Mouse (Mus musculus) liver, adult 2 months (tissue): ENCODE measurements around the gene Dcaf17. TPM values are rescaled to one million over a fixed set of nuclear protein-coding genes. Genes with fewer than 3 reads are reported as not detected.

Experiments used
- DNase-seq: peaks from one replicate; pipeline ENCODE4 v3.0.0-alpha.2; 2011; ENCODE audit warnings: low read depth, low spot score; ENCODE audit errors: extremely low read depth
- H3K27ac ChIP-seq: fragments of 200-500 bp; replicated peaks from 2 replicates; pipeline ENCODE4 v1.5.1; 2012; ENCODE audit warnings: low read depth, mild to moderate bottlenecking, control low read depth, inconsistent platforms, low read length; ENCODE audit not compliant: insufficient read depth
- H3K27me3 ChIP-seq: fragments of 200-500 bp; 2 replicates; pipeline ENCODE4 v1.6.1; 2012; ENCODE audit warnings: mild to moderate bottlenecking, moderate library complexity, low read length, inconsistent platforms; ENCODE audit not compliant: control insufficient read depth, insufficient read depth
- H3K36me3 ChIP-seq: fragments of 200-500 bp; 2 replicates; pipeline ENCODE4 v1.6.1; 2012; ENCODE audit warnings: low read length, inconsistent platforms; ENCODE audit not compliant: control insufficient read depth, insufficient read depth
- H3K4me1 ChIP-seq: fragments of 200-500 bp; 2 replicates; pipeline ENCODE4 v1.6.1; 2011; ENCODE audit warnings: low read length; ENCODE audit not compliant: control insufficient read depth, insufficient read depth
- H3K4me3 ChIP-seq: fragments of 200-500 bp; 2 replicates; pipeline ENCODE4 v1.5.1; 2011; ENCODE audit warnings: low read depth, mild to moderate bottlenecking, control low read depth, low read length, moderate library complexity; ENCODE audit not compliant: insufficient read depth
- H3K79me2 ChIP-seq: fragments of 200-500 bp; 2 replicates; pipeline ENCODE4 v1.6.1; 2012; ENCODE audit warnings: inconsistent platforms, mild to moderate bottlenecking, low read length, moderate library complexity; ENCODE audit not compliant: control insufficient read depth, insufficient read depth
- H3K9ac ChIP-seq: fragments of 200-500 bp; 2 replicates; pipeline ENCODE4 v1.6.1; 2012; ENCODE audit warnings: low read depth, mild to moderate bottlenecking, control low read depth, inconsistent platforms, low read length
- CTCF ChIP-seq: fragments of 200-500 bp; IDR thresholded peaks from 2 replicates; pipeline ENCODE4 v1.5.1; 2011; ENCODE audit warnings: low read depth, low read length, control low read depth
- POLR2A ChIP-seq: fragments of 200-500 bp; IDR thresholded peaks from 2 replicates; pipeline ENCODE4 v1.6.1; 2011; ENCODE audit warnings: low read length, control low read depth; ENCODE audit not compliant: insufficient read depth; ENCODE audit errors: extremely low read depth
- WGBS: fragments of 180-500 bp; shearing (Covaris S2); methylation state at CpG from one replicate; pipeline ENCODE4 v1.1.7; 2018; 5-methylcytosine and 5-hydroxymethylcytosine counted together
- polyA plus RNA-seq: library from polyadenylated mRNA; depleted of rRNA; stranded (reverse); fragments of >200 nt; gene quantifications from 2 replicates; pipeline ENCODE4 v1.2.3, GENCODE M21; 2012
- total RNA-seq: library from RNA; depleted of rRNA; stranded (reverse); fragments of >200 nt; gene quantifications from 2 replicates; pipeline ENCODE4 v1.2.3, GENCODE M21; 2014

The Dcaf17 gene
- total and polyA plus RNA-seq, 2 experiments = 2.8 to 9.5 TPM

DNA sequence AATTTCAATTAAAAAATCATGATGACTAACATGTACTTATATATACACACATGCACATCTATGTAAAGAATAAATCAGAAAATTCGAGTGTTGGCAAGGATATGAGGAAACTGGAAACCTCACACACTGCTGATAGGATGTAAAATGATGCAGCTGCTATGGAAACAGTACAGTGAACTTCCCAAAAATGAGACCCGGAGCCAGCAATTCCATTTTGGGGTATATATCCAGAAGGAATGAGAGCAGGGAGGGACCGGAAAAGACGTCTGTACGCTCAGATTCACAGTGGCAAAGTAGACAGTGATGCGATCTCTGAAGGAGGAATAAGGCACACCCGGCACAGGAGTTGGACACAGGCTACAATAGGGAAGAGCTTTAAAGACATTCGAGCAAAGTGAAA, 34.5 kb upstream of the Dcaf17 start:
- no peaks in the 10 kb centered on the region for H3K36me3 ChIP-seq
- TF ChIP-seq CTCF (no peak), POLR2A (no peak)
- no peak overlapping the region for H3K27ac ChIP-seq
- H3K9ac ChIP-seq = no peak overlapping the region
- no peaks in the 10 kb centered on the region for H3K4me1 ChIP-seq
- no peak for DNase-seq
- H3K27me3 ChIP-seq = no peaks in the 10 kb centered on the region
- H3K79me2 ChIP-seq = no peaks in the 10 kb centered on the region
- WGBS = 85% methylated on average over 8 of the region's 8 CpGs
- no peak overlapping the region for H3K4me3 ChIP-seq

DNA sequence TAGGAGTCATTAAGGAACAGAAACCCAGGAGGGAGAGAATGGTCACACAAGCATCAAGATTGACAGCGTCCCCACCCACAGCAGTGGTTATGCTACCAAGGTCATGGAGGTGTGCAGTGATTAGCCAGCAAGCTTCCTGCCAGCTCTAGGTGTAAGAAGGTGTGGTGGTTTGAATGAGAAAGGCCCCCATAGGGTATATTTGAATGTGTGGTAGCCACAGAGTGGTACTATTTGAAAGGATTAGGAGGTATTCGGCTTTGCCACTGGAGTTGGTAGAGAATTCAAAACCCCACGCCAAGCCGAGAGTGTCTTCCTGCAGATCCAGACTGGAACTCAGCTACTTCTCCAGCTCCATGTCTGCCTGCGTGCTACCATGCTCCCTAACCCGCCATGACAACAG, 32.1 kb upstream of the Dcaf17 start:
- no peak overlapping the region for H3K4me3 ChIP-seq
- no peak for TF ChIP-seq POLR2A
- TF ChIP-seq CTCF = no peak
- H3K27ac ChIP-seq = no peak overlapping the region
- 98% methylated on average over 6 of the region's 6 CpGs for WGBS
- H3K4me1 ChIP-seq = no peaks in the 10 kb centered on the region
- no peak for DNase-seq
- no peaks in the 10 kb centered on the region for H3K79me2 ChIP-seq
- no peak overlapping the region for H3K9ac ChIP-seq
- no peaks in the 10 kb centered on the region for H3K27me3 ChIP-seq
- H3K36me3 ChIP-seq = no peaks in the 10 kb centered on the region

DNA sequence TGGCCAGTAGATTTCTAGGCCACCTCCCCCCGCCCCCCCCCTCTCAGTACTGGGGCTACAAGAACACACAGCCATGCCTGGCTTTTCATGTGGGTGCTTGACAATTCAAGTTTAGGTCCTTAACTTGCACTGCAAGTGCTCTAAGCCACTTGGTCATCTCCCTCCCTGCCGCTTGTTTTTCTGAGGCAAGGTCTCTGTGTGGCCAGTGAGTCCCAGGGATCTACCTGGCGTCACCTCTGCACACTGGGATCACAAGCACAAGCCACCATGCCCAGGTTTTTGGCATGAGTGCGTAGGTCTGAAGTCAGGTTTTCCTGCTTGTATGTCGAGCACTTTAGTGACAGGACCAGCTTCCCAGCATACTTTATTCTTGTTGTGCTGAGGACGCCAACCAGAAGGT, 31.1 kb upstream of the Dcaf17 start:
- DNase-seq = no peak
- WGBS = 98% methylated on average over 6 of the region's 6 CpGs
- TF ChIP-seq CTCF (no peak), POLR2A (no peak)
- Histone ChIP-seq H3K27ac (no peak overlapping the region), H3K4me3 (no peak overlapping the region), H3K9ac (no peak overlapping the region), H3K27me3 (no peaks in the 10 kb centered on the region), H3K79me2 (no peaks in the 10 kb centered on the region), H3K36me3 (no peaks in the 10 kb centered on the region), H3K4me1 (no peaks in the 10 kb centered on the region)

DNA sequence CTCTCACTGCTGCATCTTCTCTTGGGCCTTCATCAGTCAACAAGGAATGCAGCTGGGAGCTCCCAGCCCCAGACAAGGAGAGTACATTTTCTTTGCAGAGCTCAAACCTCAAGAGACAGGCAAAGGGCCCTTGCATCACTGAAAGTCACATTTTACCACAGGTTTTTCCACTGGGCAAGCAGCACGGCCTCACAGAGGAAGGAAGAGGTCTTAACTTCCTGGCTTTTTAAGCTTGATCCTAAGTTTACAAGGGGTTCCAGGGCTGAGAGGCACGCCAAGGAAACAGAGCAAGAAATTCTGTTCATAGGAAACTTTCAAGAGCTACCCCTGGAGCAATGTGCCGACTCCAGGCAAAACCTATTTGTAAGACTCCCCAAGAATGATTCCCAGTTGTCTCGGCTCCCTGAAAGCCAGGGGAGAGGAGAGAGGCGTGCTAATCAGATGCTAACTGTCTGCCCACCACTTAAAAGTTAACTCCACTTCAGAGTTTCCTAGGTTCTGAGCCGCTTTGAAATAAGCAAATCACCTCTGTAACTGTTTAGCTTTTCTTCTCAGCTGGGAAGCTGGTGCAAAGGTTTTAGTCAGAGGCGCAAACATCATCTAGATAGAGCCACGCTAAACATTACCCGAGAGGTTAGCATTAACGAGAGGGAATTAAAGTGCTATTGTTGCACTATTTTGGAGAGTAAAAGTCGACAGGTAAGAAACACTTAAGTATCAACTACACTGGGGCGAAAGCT, 29.4 kb upstream of the Dcaf17 start:
- WGBS = 35% methylated on average over 12 of the region's 12 CpGs
- no peak overlapping the region for H3K27ac ChIP-seq

DNA sequence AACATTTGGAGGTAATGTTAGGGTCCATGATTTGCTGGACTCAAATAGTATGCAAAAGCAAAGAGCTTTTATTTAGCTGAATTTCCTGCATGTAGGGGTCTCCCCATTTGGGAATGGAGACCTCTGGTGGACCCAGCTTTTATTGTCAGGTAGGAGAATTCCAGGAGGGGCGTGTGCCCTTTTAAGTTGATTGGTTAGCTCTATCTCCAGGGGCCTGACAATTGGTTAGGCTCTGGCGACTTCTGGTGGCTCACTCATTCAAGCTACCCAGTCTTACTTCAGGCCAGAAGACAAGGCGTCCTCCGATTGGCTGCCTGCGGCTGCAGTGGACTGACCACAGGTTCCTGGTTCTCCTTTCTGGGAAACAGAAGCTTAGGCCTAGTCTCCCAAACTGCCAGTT, 28.3 kb upstream of the Dcaf17 start:
- Histone ChIP-seq H3K79me2 (no peaks in the 10 kb centered on the region), H3K36me3 (no peaks in the 10 kb centered on the region), H3K9ac (no peak overlapping the region), H3K27ac (no peak overlapping the region), H3K27me3 (no peaks in the 10 kb centered on the region), H3K4me1 (peaks cover 11% of the 10 kb centered on the region), H3K4me3 (no peak overlapping the region)
- DNase-seq = peak; percentile 30
- TF ChIP-seq POLR2A (no peak), CTCF (no peak)
- WGBS = 75% methylated on average over 5 of the region's 5 CpGs

More for the DNA sequence above, 29.4 kb upstream of the Dcaf17 start:
- TF ChIP-seq CTCF = no peak
- TF ChIP-seq POLR2A = no peak
- Histone ChIP-seq H3K9ac (no peak overlapping the region), H3K27me3 (no peaks in the 10 kb centered on the region), H3K36me3 (no peaks in the 10 kb centered on the region), H3K4me3 (no peak overlapping the region), H3K79me2 (no peaks in the 10 kb centered on the region), H3K4me1 (peaks cover 5% of the 10 kb centered on the region; the same call in 1 of the 2 replicates)
- DNase-seq = no peak

DNA sequence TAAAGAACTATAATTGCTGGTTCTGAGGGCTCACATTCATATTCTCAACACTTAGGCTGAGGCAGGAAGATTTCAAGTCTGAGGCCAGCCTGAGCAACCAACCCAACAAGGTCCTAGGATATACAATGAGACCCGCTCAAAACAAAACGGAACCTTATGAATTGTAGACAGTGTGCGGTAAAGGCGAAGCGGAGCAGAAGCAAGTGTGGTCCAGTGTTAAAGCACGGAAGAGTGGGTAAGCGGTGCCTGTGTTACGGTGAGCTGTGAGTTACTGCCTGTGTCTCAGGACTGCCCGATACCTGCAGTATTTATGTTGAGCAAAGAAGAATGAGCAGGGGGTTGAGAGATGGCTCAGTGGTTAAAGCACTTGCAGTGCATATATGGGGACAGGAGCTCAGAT, 27.5 kb upstream of the Dcaf17 start:
- no peak overlapping the region for H3K27ac ChIP-seq
- H3K4me3 ChIP-seq = no peak overlapping the region
- no peak overlapping the region for H3K9ac ChIP-seq
- H3K27me3 ChIP-seq = no peaks in the 10 kb centered on the region
- H3K4me1 ChIP-seq = peaks cover 11% of the 10 kb centered on the region
- DNase-seq = no peak
- no peak for TF ChIP-seq POLR2A
- no peak for TF ChIP-seq CTCF
- over 99% methylated on average over 9 of the region's 9 CpGs for WGBS
- H3K79me2 ChIP-seq = no peaks in the 10 kb centered on the region
- H3K36me3 ChIP-seq = no peaks in the 10 kb centered on the region
